In genomic region chr2:125245545-125246285, GRCm38 (mm10) we compare ENCODE assay signal across 14 mouse cellular contexts. TPM values are rescaled to one million over a fixed set of nuclear protein-coding genes. Genes with fewer than 3 reads are reported as not detected.
DNase-seq lines count a peak whose midpoint lies in the region; ATAC-seq and TF ChIP-seq lines count a peak whose summit lies in the region.
"Had no signal": no experiment of that assay in that cellular context is flagged by ENCODE, and none has a peak within 500 bp of the region (broad histone marks: within the 10 kb centered on the region; RNA-seq: fewer than 3 reads in every experiment).

No protein-coding gene starts in this region.

- no peak for TF ChIP-seq POLR2A in myocyte (IDR thresholded peaks at IDR 0.05; ENCODE audit: insufficient read length, low read depth)

- H3K4me2 ChIP-seq in kidney, embryonic 15.5 days = no peak overlapping the region
- H3K4me2 ChIP-seq in midbrain, embryonic 16.5 days (ENCODE audit: low read length) = no peak overlapping the region
- H3K4me2 ChIP-seq in myocyte (ENCODE audit: low read depth) = peak overlapping the region; percentile 86

- peaks cover 46% of the 10 kb centered on the region for H3K4me1 ChIP-seq in kidney, embryonic 15.5 days
- H3K4me1 ChIP-seq in midbrain, embryonic 10.5 days = peaks cover 26% of the 10 kb centered on the region
- H3K4me1 ChIP-seq in midbrain, embryonic 16.5 days (ENCODE audit: control insufficient read depth, insufficient read depth, low read length) = peaks cover 19% of the 10 kb centered on the region

- H3K27me3 ChIP-seq in kidney, embryonic 15.5 days = no peaks in the 10 kb centered on the region
- no peaks in the 10 kb centered on the region for H3K27me3 ChIP-seq in midbrain, embryonic 10.5 days (ENCODE audit: low read depth, poor library complexity, severe bottlenecking)
- no peaks in the 10 kb centered on the region for H3K27me3 ChIP-seq in midbrain, embryonic 16.5 days (ENCODE audit: control insufficient read depth, insufficient read depth, low read depth, low read length)
- no peaks in the 10 kb centered on the region for H3K27me3 ChIP-seq in myocyte (ENCODE audit: control insufficient read depth, insufficient read depth, insufficient read length)
- H3K27me3 ChIP-seq: embryonic facial prominence, embryonic 15.5 days had no signal

- no peak for ATAC-seq in kidney, embryonic 15.5 days (replicated peaks; ENCODE audit: low FRiP score)
- no peak for ATAC-seq in midbrain, embryonic 16.5 days

- H3K36me3 ChIP-seq in kidney, embryonic 15.5 days = peaks cover 14% of the 10 kb centered on the region
- peaks cover 16% of the 10 kb centered on the region for H3K36me3 ChIP-seq in midbrain, embryonic 10.5 days
- H3K36me3 ChIP-seq in midbrain, embryonic 16.5 days (ENCODE audit: control insufficient read depth, insufficient read depth, low read length) = no peaks in the 10 kb centered on the region; the same call in 1 of the 2 replicates
- H3K36me3 ChIP-seq in myocyte (ENCODE audit: control insufficient read depth, insufficient read depth) = peaks cover 7% of the 10 kb centered on the region

- H3K9ac ChIP-seq in kidney, embryonic 15.5 days = no peak overlapping the region
- H3K9ac ChIP-seq in midbrain, embryonic 16.5 days (ENCODE audit: low read depth, low read length) = no peak overlapping the region
- H3K9ac ChIP-seq: embryonic facial prominence, embryonic 15.5 days had no signal

- intact Hi-C loops in left cerebral cortex, postnatal 25 days (cut with DNase I) = no loop called here

- no peaks in the 10 kb centered on the region for H3K9me3 ChIP-seq in kidney, embryonic 15.5 days (replicated peaks)
- no peaks in the 10 kb centered on the region for H3K9me3 ChIP-seq in midbrain, embryonic 10.5 days (replicated peaks)
- H3K9me3 ChIP-seq in midbrain, embryonic 16.5 days (replicated peaks; ENCODE audit: control insufficient read depth, low read length, poor library complexity, severe bottlenecking) = no peaks in the 10 kb centered on the region
- H3K9me3 ChIP-seq: embryonic facial prominence, embryonic 15.5 days had no signal

- DNase-seq in kidney, adult 11 months = no peak
- no peak for DNase-seq in midbrain, embryonic 10.5 days (ENCODE audit: low spot score)
- peak; percentile 65 for DNase-seq in adipocyte (ENCODE audit: low spot score)
- DNase-seq in left cerebral cortex, postnatal 25 days (ENCODE audit: low spot score in 2 of 2) = no peak
- DNase-seq in adrenal gland, postnatal 10 days = no peak
- DNase-seq: adrenal gland, adult 8-10 months; heart, adult 2 months; kidney, adult 8-10 months; thymus, postnatal 25 days had no signal

- H3K79me2 ChIP-seq in myocyte (ENCODE audit: control insufficient read depth, insufficient read depth) = peaks cover 27% of the 10 kb centered on the region

- no peak overlapping the region for H3K4me3 ChIP-seq in kidney, embryonic 15.5 days (replicated peaks)
- no peak overlapping the region for H3K4me3 ChIP-seq in midbrain, embryonic 10.5 days
- no peak overlapping the region for H3K4me3 ChIP-seq in midbrain, embryonic 16.5 days (ENCODE audit: low read depth, low read length)
- H3K4me3 ChIP-seq in myocyte = no peak overlapping the region

- no peak overlapping the region for H3ac ChIP-seq in myocyte (ENCODE audit: control insufficient read depth, insufficient read length)

- peak overlapping the region; percentile 96 for H3K27ac ChIP-seq in kidney, embryonic 15.5 days
- peak overlapping the region; percentile 94; the same call in 1 of the 2 replicates for H3K27ac ChIP-seq in midbrain, embryonic 10.5 days (replicated peaks)
- H3K27ac ChIP-seq in midbrain, embryonic 16.5 days (ENCODE audit: low read length) = no peak overlapping the region
- H3K27ac ChIP-seq: hindbrain, embryonic 14.5 days had no signal

- WGBS in kidney, embryonic 15.5 days = 88% methylated on average over 3 of the region's 3 CpGs
- 91% methylated on average over 3 of the region's 3 CpGs for WGBS in midbrain, embryonic 10.5 days
- 93% methylated on average over 3 of the region's 3 CpGs for WGBS in midbrain, embryonic 16.5 days

TF ChIP-seq in myocyte, 11 proteins besides CTCF, POLR2A, EP300 and RAD21:
- TF ChIP-seq MYOD1 (IDR thresholded peaks at IDR 0.05; ENCODE audit: control insufficient read depth in 1 of 3, insufficient read length in 2 of 3, low read depth in 2 of 3) = peak in 1 of 3 experiments; percentile 18
- no peak for TF ChIP-seq POLR2AphosphoS2 (IDR thresholded peaks at IDR 0.05; ENCODE audit: insufficient read length, low read depth)
- peak; percentile 97 for TF ChIP-seq CEBPB (IDR thresholded peaks at IDR 0.05; ENCODE audit: insufficient read depth, poor library complexity, severe bottlenecking)

RNA-seq across cellular contexts. Expression of gene Dut, which starts 1.3 kb away (rescaled TPM):
- polyA plus RNA-seq in kidney, embryonic 15.5 days (2015; fragmentation: Nextera tagmentation; extraction: Ambion mirVana) = 176 and 183 TPM in 2 replicates
- polyA plus RNA-seq in midbrain, embryonic 10.5 days (2016; fragmentation: Nextera tagmentation; extraction: Ambion mirVana) = 223 and 273 TPM in 2 replicates
- polyA plus RNA-seq in midbrain, embryonic 16.5 days (2015; fragmentation: Nextera tagmentation; extraction: Ambion mirVana) = 73.7 and 75.5 TPM in 2 replicates
- 57.1 TPM for polyA plus RNA-seq in myocyte (2012; fragmentation: generic; extraction: Trizol)
- 10 to 100 TPM; 23.2 to 23.7 TPM for total RNA-seq in left cerebral cortex, postnatal 25 days (2021)
- 10 to 100 TPM; 40.3 to 53.8 TPM for total RNA-seq in adrenal gland, postnatal 10 days (2021)
